Mouse (Mus musculus): ENCODE data around the gene Cgnl1.

DNA sequence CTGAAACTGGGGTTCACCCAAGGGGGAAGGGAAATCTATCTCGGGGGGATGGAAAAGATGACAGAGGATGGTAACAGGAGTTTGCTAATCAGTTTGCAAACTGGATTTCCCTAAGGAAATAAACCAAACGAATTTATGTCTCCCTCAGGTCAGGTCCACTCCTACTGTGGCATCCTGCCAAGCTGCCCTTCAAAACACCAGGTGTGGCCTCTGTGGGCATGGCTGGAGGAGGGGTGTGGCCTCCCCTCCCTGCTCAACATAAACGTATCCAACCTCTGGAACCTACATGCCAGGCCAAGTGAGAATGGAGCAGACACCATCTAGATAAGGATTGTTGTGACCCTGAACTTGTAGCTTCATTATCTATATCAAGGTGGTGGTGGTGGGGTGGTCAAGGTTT lies 185.0 kb downstream of the Cgnl1 start:
- TF ChIP-seq POLR2A (IDR thresholded peaks at IDR 0.05; ENCODE audit: low read depth, low read length) (no peak), CTCF (conservative IDR thresholded peaks at IDR 0.05; ENCODE audit: insufficient read depth, insufficient read length, low read depth, low read length) (no peak)

Data from kidney, adult 2 months (tissue).